Mouse (Mus musculus) c-Kit-positive CD71-positive TER-119-positive erythroid progenitor cells, embryonic 14.5 days (primary cell): ENCODE results near the gene Pax2.

Experiments
- DNase-seq: peaks from one replicate; pipeline ENCODE4 v3.0.0-alpha.2; 2013; ENCODE audit warnings: low spot score

Pax2 gene

DNA sequence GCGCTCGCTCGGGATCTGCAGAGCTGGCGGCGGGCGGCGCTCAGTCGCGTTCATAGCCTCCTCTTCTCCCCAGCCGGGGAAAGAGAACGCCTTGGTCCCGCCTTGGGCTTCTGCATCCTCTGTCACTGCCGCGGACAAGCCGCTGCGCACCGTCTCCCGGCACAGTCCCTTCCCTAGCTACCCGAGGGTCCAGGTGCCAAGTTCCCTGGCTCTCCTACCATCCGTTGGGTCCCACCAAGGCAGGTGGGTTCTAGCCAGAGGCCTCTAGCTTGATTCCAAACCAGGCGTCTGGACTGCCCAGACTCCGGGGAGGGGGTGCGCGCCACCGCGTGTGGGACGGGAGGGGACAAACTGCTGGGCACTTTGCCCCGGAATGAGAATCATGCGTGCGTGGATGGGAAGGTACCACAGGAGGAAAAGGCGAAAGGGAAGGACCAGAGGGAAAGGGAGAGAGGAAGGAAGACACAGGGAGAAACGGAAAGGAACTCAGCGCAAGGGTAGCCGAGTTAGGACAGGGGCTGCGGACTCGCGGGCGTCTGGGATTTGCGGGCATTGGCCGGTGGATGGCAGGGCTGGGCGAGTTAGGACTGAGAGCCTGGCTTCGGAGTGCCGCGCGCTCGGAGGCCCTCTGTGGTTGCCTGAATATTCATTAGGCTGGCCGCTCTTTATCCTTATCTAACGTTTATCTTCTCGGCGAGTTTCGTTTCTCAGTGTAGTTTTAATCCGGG is at the start of gene Pax2:
Pax2 (plus strand) TSS at position 353 of the 728 bp plus-strand sequence.
- DNase-seq: no peak

DNA sequence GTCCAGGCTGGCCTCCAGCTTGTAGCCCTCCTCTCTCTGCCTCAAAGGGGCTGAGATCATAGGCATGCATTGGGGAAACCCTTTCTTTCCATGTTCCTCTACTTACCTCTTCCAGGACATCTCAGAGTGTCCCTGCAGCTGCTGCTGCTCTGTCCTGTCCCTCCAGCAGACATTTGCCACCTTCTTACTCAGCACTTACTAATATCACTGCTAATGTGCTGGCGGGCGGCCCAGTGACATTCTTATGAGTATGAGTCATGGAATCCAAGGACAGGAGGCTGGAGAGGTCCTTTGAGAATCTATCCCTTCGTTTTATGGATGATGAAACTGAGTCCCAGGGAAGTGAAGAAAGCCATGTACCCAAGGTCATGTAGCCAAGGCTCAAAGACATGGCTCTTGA is 47.0 kb upstream of the Pax2 start:
- no peak for DNase-seq

DNA sequence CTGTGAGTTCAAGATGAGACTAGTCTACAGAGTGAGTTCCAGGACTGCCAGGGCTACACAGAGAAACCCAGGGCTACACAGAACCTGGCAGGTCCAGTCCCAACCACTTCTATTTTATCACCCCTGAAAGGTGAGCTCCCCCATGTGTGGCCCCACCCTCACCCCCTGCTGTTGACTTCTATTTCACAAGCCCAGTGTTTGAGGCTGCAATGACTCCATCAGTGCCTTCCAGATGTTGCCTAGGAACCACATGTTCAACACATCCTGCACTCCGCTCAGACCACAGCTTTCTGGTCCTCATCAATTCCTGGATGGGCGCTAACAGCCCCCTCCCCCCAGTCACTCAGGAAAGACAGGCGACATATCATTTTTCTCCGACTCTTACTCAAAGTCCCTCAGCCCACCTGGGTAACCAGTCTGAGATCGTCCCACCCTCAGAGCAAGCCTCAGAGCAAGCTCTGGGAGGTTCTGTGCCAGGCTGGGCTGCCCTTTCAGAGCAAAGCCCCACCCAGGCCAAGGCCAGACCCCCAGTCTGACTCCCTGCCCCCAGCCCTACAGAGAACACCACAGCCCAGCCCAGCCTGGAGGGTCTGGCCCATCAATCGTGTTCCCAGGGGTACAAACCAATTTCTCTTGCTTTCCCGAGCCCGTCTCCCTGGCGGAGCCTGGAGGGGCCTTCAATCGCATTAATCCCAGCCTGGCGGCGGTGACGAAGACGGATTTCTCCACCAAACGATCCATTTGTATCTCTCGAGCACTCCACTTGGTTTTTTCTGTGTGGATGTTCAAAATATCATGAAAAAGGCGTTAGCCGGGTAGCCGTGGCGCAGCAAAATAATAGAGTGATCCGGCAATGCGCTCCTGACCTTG is 38.9 kb upstream of the Pax2 start:
- no peak for DNase-seq

DNA sequence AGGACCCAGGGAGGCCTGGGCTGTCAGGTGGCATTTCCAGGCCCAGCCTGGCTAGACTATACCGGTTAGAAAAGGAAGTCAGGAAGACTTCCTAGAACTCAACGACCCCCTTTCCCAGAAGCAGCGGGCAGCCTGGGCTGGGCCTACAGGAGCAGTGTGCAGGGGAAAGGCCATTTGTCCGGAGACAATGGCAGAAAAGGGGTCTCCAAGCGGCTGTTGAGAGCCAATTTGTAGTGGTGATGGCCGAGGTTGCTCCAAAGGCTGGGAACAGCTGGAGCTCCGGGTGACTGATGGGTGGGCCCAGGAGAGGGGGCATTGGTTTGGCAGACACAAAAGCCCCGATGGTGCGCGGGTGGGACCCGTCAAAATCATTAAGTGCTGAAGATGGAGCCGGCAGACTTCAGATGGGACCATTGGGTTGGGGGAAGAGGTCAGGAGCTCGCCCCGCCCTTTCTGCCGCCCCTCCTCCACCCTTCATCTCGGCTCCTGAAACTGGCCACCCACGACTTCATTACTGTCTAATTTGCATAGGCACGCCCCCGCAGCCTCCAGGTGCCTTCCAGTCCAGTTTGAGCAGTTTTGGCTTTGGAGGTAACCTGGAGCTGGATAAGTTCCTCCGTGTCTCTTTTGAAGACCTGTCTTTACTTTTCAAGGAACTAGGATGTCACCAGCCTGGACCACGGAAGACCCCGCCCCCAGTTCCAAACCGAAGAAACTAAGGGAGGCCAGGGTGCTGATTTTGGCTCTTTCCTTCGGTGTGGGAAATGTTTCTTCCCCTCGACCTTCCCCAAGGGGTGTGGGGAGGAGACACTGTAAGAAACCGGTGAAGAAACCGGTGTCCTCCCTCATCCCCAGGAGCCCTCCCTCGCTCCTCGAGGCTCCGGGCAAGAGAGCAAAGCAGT is 36.3 kb upstream of the Pax2 start:
- no peak for DNase-seq

DNA sequence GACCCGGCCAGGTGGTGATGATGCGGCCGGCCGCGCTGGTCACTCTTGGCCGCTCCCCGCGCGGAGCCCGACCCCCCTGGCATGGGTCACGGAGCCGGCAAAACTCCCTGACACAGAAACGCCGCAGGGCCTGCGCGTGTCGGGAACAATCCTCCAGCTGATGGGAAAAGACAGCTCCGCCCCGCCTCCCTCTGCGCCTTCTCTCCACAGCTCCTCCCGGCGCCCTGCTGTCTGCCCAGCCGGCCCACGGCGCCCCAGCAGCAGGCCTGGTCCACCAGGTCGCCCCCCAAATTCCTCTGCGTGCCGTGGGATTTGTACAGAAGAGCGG is 35.7 kb upstream of the Pax2 start:
- DNase-seq: no peak

DNA sequence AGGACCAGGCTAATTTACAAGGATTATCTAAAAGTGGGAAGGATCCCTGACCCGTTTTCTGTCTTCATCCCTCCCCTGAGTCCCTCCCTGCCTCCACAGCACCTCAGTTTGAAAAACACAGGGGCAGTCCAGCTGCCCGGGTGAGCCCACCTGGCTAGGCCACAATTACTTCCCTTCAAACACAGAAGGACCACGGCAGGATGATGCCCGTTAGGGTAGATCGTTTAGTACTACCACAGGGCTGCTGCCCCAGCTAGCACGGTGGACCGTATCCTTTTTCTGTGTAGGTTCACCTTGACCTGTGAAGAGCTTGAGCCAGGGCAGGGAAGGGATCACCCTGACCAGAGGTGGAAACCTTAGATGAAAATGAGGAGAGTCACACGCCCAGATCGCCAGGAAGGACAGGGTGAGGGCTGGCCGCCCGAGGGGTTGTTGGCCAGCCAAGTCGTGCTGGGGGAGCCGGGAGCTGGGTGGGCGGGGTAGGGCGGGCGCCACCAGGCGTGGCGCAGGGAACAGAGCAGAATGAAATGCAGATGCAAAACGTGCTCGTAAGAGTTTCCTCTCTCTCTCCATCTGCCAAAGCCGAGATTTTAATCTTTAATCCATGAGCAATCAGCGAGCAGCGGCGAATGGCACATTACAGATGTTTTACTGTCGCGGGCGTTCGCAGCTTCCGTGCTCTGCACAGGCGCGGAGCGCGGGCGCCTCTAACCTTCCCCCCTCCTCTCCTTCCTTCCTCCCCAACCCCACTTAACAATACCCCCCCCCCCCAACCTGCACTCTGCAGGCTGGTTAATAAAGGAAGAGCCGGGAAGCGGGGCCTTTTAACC is 32.0 kb upstream of the Pax2 start:
- no peak for DNase-seq

DNA sequence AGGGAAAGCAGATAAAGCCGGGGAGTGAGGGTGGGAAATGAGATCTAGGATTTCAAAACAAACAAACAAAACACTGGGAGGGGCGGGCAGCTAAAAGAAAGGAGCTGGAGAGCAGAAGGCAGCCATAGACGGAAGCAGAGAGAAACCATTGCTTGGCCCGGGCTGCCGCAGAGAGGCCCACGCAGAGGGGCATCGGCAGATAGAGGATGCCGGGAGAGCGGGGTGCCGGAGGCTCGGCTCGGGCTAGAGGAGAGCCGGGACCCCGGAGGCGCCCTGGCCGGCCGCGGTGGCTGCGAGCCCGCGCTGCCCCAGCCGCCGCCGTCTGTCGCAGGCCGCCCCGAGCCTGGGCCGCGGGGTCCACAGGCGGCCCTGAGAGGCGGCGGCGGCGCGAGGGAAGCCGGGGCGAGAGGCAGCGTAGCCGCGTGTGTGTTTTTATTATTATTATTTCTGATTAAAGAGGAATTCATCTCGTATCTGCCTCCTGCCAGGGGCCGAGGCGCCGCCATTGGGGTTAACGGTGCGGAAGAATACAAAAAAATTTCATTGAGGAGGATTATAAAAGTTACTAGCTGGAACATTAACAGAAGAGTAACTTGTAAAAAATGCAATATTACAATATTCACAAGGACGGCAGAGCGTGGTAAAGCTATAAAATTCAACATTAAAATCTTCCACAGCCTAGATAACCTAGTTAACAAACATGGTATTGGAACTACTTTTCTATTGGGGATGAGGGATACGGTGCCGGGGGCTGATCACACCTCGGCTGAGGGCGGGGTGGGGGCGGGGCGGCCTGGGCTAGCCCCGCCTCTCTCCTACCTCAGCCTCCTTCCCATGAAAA is 29.7 kb upstream of the Pax2 start:
- no peak for DNase-seq

DNA sequence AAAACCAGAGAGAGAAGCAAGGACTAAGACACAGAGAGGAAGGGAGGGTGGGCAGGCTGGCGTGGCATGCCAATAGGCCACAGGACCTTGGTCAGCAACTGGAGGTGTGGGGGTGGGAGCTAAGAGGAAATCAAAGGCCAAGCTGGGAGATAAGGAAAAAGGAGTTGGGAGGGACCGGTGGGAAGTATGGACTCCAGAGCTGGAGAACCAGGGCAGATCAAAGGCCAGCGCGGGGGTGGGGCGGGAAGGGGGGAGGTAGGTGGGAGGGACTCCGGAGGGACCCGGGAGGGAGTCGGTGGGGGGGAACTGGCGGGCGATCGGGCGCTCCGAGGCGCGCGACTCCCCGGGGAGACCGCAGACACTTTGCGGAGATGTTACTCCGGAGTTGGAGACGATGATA is 21.7 kb upstream of the Pax2 start:
- DNase-seq: no peak

DNA sequence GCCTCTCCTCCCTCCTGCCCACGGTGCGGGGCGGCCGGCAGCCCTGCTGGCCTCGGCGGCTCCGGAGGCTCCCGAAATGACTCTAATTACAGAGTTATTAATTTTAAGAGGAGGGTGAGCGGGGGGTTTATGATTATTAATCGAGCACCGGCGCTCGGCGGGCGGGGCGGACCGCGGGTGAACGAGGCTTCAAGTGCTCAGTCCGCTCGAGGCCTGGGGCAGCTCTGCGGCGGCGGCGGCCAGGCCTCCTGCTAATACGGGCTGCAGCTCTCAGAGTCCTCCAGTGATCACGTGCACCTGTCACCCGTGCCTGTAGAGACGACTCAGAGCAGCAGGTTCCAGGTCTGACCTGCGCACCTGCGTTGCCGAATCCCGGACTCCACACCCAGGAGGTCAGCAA is 21.2 kb upstream of the Pax2 start:
- DNase-seq: no peak

DNA sequence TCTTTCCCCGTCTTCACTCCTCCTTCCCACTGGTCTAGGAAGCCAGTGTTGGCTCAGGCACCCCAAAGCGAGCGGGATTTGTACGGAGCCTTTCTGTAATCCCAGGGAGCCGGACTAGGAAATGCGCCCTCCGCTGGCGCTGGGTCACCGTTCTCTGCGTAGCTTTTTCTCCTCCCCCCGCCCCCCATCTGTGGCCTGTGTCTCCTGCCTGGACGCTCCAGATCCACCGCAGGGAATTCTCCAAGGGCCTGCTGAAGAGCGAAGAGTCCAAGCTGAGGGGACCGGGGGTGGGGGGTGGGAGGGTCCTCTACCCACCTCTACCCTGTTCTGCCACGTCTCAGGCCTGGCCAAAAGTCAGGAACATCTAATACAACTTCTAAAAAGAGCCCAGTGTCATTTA is 15.5 kb upstream of the Pax2 start:
- DNase-seq: no peak

DNA sequence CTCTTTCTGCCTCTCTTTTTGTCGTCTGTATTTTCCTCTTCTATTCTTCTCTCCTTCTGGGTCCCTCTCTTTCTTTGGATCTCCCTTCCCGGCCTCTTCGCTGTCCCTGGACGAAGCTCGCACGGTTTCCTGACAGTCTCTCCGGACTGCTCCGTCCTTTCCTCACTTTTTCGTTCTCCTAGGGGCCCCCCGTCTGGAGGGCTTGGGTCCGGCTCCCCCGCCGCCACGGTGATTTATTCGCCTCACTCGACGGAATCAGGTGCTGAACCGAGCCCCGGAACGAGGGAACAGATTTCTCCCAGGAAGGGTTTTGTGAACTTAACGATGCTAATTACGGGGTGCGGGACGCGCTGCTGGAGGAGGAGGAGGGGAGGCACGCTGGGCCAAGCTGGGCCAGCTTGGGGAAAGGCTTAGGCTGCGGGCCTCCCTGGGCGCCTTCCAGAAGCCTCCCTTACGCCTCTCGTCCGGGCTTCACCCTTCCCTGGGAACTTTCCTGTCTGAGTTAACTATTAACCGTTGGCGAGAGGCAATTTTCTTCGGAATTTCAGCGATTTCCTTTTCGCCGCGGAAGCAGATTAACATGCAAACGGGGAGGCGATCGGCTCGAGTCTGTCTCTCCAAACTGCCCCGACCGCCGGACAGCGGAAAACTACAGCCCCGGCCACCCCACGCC is 14.6 kb upstream of the Pax2 start:
- DNase-seq: no peak

DNA sequence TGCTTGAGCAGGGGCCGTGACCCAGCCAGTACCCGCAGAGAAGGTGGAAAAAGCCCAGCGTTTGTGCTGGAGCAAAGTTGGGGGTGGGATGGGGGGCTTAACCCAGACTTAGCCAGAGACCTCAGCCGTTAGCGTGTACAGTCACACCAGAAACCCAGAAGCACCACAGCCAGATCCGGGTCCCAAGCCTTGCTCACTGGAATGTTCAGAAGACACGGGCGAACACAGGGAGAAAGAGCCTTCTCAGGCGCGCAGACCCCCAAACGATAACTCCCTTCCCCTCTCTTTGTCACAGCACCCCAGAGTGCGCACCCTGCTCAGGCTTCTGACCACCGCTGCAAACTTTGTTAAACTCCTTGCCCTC is 14.1 kb upstream of the Pax2 start:
- no peak for DNase-seq

DNA sequence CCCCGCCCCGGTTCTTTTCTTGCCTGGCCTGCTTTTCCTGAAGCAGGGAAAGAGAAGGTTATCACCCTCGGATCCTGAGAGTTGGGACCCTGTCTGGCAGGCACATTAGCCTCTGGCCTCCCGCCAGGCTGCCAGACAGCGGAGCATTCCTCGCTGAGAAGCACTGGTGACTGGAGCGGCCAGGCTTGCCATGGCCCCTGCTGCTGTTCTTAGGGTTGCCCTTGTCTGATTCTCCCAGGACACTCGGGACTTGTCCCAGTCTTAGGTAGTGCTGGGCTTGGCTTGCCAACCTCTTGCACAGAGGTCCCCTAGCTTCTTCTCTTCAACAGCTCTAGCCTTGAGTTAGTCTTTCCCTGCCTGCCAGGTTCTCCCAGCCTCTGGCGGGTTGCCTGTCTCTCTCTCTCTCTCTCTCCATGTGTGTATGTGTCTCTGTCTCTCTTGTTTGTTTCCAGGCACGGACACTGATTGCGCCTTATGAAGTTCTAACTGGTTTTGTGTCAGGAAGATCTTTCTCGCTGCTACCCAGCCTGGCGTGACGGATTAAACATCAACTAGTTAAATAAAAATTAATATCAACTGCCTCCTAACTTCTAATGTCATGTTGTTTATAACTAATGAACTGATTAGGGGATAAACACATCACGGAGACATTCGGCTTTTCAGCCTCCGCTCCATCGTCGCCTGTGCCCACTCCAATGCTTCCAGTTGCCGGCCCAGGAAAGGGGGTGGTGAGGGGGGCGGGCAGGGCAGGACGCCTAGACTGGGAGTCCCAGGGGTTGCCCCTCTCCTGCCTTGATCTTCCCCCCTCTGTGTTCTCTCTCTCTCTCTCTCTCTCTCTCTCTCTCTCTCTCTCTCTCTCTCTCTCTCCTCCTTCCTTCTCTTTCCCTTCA is 13.5 kb upstream of the Pax2 start:
- no peak for DNase-seq

DNA sequence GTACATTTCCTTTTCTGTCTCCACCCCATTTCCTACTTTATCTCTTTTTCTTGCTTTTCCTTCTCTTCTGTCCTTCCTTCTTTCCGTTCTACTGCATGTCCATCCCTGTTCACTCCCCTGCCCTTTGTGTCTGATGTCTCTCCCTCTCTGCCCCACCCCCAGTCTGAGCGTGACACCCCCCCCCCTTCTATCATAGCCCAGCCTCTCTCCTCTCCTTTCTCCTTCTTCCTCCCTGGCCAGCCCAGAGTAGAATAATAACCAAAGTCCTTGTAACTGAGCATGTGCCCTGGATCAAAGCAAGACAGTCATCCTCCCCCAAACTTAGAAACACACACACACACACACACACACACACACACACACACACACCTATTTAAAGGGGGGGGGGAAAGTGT is 12.8 kb upstream of the Pax2 start:
- DNase-seq: no peak

DNA sequence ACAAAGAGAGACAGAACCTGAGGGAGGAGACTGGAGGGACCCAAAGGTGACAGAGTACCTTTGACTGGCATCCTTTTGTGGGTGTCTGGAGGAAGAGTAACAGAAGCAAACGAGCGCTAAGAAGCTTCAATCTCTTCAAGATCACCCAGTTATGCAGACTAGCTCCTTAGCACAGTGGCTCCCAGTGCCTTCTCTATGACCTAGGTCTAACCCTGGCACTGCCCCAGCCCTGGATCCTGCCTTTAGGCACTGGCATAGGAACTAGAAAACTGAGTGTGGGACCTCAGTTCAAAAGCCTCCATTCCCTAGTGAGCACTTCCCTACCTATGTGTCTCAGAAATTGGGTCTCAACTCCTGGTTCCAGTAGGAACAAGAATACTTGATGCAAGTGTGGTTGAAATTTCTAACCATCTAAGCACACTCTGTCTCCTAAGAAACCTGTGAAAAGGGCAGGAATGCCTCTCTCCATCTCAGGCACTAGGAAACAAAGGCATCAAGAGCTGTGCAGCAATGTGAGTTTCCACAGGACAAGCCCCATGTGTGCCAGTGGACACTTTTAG is 11.8 kb upstream of the Pax2 start:
- DNase-seq: no peak

DNA sequence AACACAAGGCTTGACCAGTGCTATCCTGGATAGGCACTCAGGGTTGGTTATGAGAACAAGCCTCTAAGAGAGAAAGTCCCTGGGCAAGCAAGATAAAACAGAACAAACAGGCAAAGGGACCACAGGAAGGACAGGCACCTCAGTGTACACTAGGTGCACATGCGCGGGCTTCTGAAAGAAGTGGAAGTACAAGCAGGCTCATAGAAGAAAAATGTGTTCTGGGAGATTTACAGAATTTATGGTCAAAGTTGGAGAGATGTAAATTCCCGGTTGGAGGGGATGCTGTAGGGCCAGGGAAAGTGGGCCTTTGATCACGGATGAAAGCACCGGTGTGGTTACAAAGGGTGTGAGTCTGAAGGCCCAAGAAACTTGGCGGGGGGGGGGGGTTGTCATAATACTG is 10.1 kb upstream of the Pax2 start:
- no peak for DNase-seq

DNA sequence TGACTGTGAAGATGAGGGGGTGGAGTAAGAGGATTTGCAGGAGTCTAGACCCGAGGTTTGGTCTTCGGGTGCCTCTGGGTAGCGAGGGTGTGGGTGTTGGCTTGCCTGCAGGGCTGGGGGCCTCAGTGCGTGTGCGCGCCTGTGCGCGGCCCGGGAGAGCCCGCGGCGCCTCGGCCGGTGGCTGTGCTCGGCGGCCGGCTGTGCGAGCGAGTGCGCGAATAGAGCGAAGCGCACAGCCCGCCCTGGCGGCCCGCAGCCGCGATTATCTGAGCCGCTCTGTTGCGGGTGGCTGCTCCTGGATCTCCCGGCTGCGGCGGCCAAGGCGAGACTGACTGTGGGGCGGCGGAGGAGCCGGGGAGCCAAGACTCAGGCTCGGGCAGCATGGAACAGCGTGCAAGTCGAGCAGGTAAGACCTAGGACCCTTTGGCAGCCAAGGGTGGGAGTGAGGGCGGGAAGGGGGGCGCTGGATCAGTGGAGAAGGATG is 9.3 kb upstream of the Pax2 start:
- no peak for DNase-seq

DNA sequence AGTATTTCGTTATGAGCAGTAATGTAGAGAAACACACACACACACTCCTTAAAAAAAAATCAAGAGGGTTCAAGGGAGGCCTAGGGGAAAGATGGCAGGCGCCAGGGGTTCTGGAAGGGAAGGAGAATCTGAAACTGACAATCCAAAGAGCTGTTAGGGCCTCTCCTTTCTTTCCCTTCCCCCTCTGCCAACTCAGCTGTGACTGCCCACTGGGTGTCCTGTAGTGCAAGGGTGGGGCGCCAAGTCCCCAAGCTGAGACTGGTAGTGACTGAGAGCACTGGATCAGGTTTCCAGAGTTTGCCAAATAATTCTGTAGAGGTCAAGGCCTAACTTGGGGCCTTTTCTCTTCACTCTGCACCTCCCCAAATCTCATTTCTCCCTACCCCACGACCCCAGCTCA is 8.4 kb upstream of the Pax2 start:
- no peak for DNase-seq

DNA sequence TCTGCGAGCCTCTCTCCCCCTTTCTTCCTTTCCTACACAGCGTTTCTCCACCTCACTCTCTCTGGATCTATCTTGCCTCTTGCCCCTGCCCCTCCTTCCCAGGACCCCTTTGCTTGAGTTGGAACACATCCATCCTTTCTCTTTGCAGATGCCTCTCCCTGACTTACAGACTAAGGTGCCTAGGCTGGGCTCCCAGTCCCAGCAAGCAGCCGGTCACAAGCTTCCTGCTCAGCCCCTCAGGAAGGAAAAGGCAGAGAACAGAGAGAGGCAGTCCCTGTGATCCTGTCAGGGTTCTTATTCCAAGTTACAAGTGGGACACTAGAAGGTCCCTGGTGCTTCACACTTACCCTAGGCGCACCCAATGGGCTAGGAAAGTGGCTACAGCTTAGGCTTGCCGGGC is 7.6 kb upstream of the Pax2 start:
- no peak for DNase-seq
